Mouse (Mus musculus): ENCODE measurements at regions not wholly inside any gene's neighbourhood (a gene's known extent, or its start where the extent isn't known, plus 50 kb on each side); places are given as distances from the start of the nearest gene placed in this dataset.

- no peak for DNase-seq
Observed at GRCm38 (mm10) chr9:117863318-117863717, 177.0 kb upstream of the Azi2 start.

DNA sequence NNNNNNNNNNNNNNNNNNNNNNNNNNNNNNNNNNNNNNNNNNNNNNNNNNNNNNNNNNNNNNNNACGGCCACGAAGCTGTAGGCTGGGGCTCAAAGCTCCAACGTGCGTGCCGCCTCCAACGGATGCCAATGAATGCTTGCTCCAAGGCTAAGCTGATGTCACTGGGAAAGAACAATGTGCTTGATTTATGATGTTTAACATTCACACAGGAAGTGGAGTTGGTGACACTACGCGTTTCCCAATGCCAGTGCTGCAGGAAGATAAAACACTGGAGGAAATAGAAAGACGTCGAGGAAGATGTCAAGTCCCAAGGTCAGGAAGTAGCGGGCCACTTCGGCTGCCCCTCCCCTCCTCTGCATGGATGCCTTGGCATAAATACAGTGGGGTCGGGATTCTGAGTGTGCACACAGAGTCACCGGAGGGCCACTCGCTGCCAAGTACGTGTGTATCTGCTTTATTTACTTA lies 180.7 kb upstream of the Azi2 start:
- peak; percentile 57 for DNase-seq

GRCm38 (mm10) chr9:117843531-117843930 lies 196.8 kb upstream of the Azi2 start:
- DNase-seq = no peak

DNA sequence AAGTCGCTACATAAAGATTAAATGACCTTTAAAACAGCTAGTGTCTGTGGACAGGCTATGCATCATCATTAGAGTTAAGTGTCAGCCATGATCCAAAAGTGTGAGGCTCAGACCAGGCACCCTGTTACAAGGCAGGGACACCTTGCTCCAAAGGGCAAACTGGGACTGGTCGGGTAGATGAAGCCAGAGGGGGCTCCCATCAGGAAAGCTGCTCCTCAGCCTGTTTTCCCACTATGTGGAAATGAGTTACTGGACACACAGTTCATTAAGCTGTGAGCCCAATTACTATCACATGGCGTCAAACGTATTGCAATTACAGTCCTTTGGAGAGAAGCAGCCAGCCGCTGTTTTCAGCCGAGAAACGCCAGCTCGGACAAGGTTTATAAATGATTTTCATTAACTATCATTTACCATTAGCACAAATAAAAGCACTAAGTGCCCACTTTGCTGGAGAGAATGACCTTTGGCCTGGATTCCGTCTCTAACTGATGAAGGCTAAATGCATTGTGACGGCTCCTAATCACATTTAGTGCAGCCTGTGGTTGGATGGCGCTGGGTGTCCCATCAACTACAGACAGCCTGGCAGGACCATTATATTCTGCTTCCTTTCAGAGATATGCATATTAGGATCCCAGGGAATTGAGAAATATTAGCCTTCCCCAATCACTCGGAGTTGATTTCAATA lies 203.5 kb upstream of the Azi2 start:
- no peak for DNase-seq

GRCm38 (mm10) chr9:117833586-117833985 lies 203.9 kb upstream of the Rbms3 start:
- DNase-seq = no peak

- no peak for DNase-seq
Observed at GRCm38 (mm10) chr9:117814661-117815060, 184.9 kb upstream of the Rbms3 start.

GRCm38 (mm10) chr9:117813216-117813615 lies 183.5 kb upstream of the Rbms3 start:
- peak; percentile 18 for DNase-seq

- DNase-seq = no peak
Observed at GRCm38 (mm10) chr9:117805812-117806211, 176.1 kb upstream of the Rbms3 start.

DNA sequence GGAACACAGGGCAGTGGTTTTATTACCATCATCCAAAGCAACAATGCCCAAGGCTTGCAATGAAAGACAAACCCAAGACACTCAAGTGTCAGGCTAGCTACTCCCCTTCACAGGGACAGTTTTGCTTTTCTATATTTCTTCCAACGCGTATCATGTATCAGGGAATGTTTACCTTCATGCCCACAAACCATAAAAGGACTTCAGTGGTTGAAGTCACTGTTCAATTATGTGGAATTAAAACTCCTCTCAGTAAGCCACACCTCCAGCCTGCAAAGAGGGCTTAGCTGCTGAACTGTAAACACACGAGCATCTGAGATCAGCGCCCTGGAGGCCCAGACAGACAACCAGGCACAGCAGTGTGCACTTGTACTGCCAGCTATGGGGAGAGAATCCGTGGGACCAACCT lies 154.5 kb upstream of the Rbms3 start:
- no peak for DNase-seq

DNA sequence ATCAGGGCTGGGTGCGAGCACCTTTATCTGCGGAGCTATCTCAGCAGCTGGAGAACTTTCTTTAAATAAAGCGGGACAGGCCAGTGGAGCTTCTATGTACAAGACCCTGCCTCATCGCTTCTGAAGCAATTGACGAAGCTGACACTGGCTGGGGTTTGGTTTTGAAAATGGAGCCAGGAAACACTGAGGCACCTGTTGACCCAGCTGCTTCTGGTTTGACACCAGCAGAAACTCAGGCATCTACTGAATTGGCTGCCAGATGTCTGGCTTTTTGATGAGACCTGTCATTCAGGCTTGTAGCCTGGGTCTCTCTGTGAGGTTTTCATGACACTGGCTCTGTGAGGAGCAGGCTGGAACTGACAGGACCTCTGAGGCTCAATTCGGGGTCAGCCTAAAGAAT lies 124.9 kb upstream of the Rbms3 start:
- no peak for DNase-seq

DNA sequence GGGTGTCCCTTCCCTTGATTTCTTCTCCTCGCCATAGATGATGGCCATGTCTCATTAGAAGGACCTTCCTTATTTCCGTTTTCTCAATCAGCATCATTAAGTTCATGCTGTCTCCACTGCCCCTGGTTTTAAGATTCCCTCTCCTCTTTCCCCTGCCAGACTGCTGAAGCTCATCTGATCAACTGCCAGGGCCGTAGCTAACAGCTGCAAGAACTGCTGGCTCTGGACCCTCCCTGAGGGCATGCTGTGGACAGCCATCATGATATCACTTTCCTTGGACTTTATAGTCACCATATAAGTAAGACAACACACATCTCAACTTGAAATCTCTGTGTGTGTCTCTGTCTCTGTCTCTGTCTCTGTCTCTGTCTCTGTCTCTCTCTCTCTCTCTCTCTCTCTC lies 123.8 kb upstream of the Rbms3 start:
- no peak for DNase-seq

DNA sequence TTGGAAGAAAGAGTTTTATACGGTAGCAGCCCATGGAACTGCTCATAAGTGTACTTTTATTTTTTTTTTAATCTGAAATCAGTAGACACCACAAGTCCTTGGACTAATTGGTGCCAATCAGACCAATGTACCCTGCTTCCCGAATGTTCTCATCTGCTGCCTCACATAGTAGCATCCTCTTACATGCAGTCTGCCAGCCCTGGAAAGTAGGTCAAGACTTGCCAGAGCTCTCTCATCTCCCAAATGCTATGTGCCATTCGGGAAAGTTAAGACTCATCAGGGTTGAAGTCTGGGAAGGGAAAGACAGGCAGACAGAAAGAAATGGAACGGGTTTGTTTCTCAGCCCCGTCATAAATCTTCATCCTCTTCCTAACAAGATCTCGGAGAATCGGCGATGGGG lies 115.2 kb upstream of the Rbms3 start:
- DNase-seq = no peak

DNA sequence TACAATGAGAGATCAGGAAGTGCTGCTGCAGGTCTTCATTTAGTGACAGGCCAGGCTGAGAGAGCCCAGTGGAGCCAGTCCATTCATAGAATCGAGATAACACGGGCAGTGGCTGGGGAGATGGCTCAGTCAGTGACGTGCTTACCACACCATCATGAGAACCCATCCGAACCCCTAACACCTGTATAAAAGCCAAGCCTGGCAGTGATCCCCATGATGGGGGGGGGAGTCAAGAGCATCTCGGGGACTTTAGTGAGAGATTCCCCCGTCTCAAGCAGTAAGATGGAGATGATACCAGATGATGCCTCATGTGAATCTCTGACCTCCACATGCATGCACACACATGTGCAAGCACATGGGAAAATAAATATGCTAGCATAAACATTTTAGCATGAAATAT lies 99.7 kb upstream of the Rbms3 start:
- no peak for DNase-seq

DNA sequence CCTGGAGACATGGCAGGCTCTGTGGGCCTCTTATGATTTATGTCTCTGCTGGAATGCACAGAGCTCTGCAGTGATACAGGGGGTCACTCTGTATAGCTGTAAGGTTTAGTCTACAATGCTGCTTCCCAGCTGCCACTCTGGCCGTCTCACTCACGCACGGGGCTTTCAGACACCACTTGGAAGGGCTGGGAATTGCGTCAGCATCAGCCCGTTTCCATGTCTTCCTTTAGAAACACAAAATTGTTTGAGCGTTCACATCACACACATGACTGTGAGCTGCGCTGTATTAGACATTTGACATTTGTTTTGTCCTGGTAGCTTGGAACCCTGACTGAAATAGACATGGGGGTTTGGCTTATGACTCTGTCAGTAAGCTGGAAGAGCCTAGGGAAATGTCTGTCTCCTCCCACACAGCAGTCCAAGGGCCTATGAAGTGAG lies 90.5 kb upstream of the Rbms3 start:
- DNase-seq = peak; percentile 17

DNA sequence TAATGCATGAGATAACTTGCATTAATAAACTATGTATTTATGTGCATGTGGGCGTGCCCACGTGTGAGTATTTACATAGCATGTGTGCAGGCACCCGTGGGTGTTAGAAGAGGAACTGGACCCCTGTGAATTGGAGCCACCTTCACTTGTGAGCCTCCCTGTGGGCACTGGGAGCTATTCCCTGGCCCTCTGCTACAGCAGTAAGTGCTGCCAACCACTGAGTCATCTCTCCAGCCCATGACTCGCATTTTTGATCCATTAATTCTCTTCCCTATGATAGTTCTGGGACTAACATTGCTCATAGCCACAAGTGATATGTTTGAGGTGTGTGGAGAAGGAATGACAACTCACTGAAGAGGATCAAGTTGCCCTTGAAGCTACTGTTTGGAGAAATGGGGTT lies 87.6 kb upstream of the Rbms3 start:
- DNase-seq = no peak

DNA sequence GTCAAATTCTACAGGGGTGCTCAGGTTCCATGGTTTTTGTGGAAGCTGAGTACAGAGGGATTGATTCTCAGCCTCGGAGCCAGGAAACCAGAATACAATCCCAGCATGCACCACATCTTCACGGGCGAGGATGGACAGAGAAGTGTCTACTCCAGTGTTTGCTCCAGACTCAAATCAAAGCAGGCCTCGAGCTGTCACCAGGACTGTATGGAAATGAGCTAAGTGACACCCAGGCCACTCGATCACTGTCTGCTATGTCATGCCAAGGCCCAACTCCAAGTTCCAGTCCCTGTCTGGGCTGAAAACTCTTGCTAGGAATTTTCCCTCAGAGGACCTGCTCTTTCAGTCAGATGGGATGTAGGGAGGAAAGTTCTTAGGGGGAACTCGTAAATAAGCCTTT lies 86.8 kb upstream of the Rbms3 start:
- no peak for DNase-seq

DNA sequence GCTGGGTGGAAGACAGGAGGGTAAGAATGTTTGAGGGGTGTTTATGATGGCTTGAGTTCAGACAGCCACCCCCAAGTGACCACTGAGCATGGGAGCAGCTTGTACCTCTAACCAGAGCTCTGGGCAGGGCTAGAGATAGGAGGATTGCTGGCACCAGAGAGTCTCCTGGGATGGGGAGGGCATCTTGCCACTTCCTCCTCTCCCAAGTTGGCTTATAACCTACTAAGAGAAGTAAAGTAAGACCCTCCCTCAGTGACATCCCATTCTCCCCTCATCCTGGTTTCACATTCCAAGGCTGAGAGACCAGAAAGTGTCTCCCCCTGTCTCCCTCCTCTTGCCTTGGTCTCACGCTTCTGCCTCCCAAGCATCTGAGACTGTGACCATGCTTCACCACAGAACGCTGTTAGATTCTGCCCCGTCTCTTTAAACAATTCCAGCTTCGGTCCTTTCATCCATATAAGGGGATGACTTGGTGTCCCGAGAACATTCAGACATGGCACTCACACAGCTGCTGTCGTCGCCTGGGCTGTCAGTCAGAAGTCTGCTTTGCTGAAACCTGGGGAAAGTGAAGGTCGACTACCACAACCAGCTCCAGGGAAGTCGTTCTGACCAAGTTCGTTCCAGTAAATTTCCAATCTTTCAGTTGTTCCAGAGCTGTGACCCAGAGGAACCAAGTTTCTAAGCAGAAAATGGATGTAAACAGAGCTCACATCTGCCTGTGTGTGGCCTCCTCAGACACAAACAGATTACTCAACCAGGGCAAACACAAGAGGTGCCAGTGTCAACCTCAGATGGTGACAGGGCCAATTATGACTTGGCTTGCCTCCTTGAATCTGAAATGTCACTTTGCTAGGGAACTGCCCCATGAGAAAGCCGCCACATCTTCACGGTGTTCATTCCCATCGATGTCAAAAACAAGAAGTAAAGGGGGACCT lies 85.3 kb upstream of the Rbms3 start:
- peak; percentile 29 for DNase-seq

DNA sequence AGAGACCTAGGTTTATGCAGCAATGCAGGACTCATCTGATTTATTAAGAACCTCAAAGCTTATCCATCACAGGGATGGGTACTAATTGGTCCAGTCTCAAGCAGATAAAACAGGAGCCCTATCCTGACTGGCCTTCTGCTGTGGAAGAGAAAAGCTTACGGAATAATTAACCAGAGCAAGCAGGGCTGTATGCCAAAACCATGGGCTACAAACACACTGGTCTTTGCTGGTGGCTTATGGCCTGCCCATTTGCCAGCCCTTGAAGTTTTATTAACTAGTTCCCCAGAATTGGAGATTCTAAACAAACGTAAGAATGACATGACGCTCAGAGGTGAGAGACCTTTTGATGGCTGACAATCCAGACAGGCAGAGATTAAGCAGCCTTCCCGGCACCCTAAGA lies 83.4 kb upstream of the Rbms3 start:
- no peak for DNase-seq

- DNase-seq = no peak
Observed at GRCm38 (mm10) chr9:117711793-117712192, 82.1 kb upstream of the Rbms3 start.

GRCm38 (mm10) chr9:117710966-117711365 lies 81.3 kb upstream of the Rbms3 start:
- DNase-seq = no peak

- DNase-seq = no peak
Observed at GRCm38 (mm10) chr9:117709677-117710076, 80.0 kb upstream of the Rbms3 start.

GRCm38 (mm10) chr9:117693001-117693400 lies 63.3 kb upstream of the Rbms3 start:
- no peak for DNase-seq

- DNase-seq = no peak
Observed at GRCm38 (mm10) chr9:117692486-117692885, 62.8 kb upstream of the Rbms3 start.

DNA sequence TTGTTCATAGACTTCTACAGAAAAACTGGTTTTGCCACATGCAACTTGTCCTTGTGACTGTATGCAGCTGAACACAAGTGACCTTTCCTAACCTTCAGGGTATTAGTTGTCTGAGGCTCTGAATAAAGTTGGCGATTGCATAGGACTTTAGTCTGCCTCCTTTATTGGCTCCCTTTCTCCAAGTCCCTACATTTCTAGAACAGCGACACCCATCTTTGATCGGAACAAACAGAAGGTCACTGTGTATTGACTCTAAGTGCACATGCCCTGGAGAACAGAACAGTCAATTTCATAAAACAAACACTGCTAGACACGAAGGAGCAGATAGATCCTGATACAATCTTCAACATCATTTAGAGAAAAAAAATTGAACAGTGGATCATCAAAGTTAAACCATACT lies 60.2 kb upstream of the Rbms3 start:
- no peak for DNase-seq

Measured in lung, postnatal 14 days (tissue).